ENCODE assay signal across 10 mouse cellular contexts in genomic region chr5:92127141-92127625, GRCm38 (mm10). TPM values are rescaled to one million over a fixed set of nuclear protein-coding genes. Genes with fewer than 3 reads are reported as not detected.
A peak's percentile ranks its signal among the peaks of the same experiment; 100 is the strongest.
DNase-seq lines count a peak whose midpoint lies in the region; ATAC-seq and TF ChIP-seq lines count a peak whose summit lies in the region.
"Had no signal": no experiment of that assay in that cellular context is flagged by ENCODE, and none has a peak within 500 bp of the region (broad histone marks: within the 10 kb centered on the region; RNA-seq: fewer than 3 reads in every experiment).

No protein-coding gene starts in this region.

- H3K36me3 ChIP-seq in lung, embryonic 14.5 days (ENCODE audit: insufficient read depth), result no peaks in the 10 kb centered on the region

- WGBS in lung, embryonic 14.5 days, result 49% methylated on average over 9 of the region's 9 CpGs

- no peaks in the 10 kb centered on the region for H3K4me1 ChIP-seq in lung, embryonic 14.5 days (ENCODE audit: insufficient read depth)

- DNase-seq in lung, embryonic 14.5 days, result peak; percentile 18
- DNase-seq in lung, postnatal 14 days, result no peak
- DNase-seq in adipocyte (ENCODE audit: low spot score), result peak; percentile 75
- peak; percentile 58 to 62 for DNase-seq in spleen, postnatal 10 days (ENCODE audit: low spot score in 2 of 2)
- DNase-seq in right cerebral cortex, postnatal 4 days, result no peak
- no peak for DNase-seq in right cerebral cortex, adult 18-20 months
- no peak for DNase-seq in urinary bladder, adult 2 months (ENCODE audit: low spot score)
- DNase-seq: cerebellum, postnatal 10 days had no signal

- ATAC-seq in lung, embryonic 14.5 days (ENCODE audit: insufficient read depth), result 0 out of 2 replicates have a peak, but pooled peaks have one; percentile 23
- ATAC-seq in hematopoietic stem cell, adult 5-6 weeks (replicated peaks in 1 of 2; ENCODE audit: insufficient read depth in 1 of 2, low FRiP score in 2 of 2, low TSS enrichment in 1 of 2, low read depth in 1 of 2, poor library complexity in 2 of 2, severe bottlenecking in 2 of 2), result peak; percentile 65 to 81

- no peaks in the 10 kb centered on the region for H3K27me3 ChIP-seq in lung, embryonic 14.5 days (ENCODE audit: insufficient read depth, low read length)
- H3K27me3 ChIP-seq: limb, embryonic 12.5 days had no signal

- no peaks in the 10 kb centered on the region for H3K9me3 ChIP-seq in lung, embryonic 14.5 days (ENCODE audit: low read depth, low read length)
- H3K9me3 ChIP-seq: limb, embryonic 12.5 days had no signal

- H3K4me2 ChIP-seq in lung, embryonic 14.5 days, result 0 out of 2 replicates have a peak overlapping the region, but pooled peaks have one; percentile 10
- H3K4me2 ChIP-seq: limb, embryonic 12.5 days had no signal

- no peak for TF ChIP-seq CTCF in lung, embryonic 14.5 days (IDR thresholded peaks at IDR 0.05; ENCODE audit: low read depth)

- peak overlapping the region; percentile 48 for H3K27ac ChIP-seq in lung, embryonic 14.5 days (ENCODE audit: low read depth)
- H3K27ac ChIP-seq: limb, embryonic 12.5 days had no signal

- H3K9ac ChIP-seq in lung, embryonic 14.5 days, result no peak overlapping the region
- H3K9ac ChIP-seq: limb, embryonic 12.5 days had no signal

- no peak overlapping the region for H3K4me3 ChIP-seq in lung, embryonic 14.5 days (ENCODE audit: low read depth, low read length)
- H3K4me3 ChIP-seq: limb, embryonic 12.5 days had no signal

RNA-seq across cellular contexts. Expression of gene Uso1, which starts 10.6 kb away (rescaled TPM):
- polyA plus RNA-seq in lung, embryonic 14.5 days (2014; fragmentation: Nextera tagmentation; extraction: Ambion mirVana), result 27.8 and 28.1 TPM in 2 replicates
- total RNA-seq in hematopoietic stem cell, adult 5-6 weeks (2017), result 9.9 and 21.3 TPM in 2 replicates
- 49.4 and 53.4 TPM in 2 replicates for polyA plus RNA-seq in urinary bladder, adult 2 months (2012; rRNA removed)

RNA-seq across cellular contexts. Expression of gene G3bp2, which starts 43.7 kb away (rescaled TPM):
- 165 and 166 TPM in 2 replicates for polyA plus RNA-seq in lung, embryonic 14.5 days (2014; fragmentation: Nextera tagmentation; extraction: Ambion mirVana)
- total RNA-seq in hematopoietic stem cell, adult 5-6 weeks (2017), result 131 and 135 TPM in 2 replicates
- polyA plus RNA-seq in urinary bladder, adult 2 months (2012; rRNA removed), result 68.4 and 76.6 TPM in 2 replicates

Comparison
In these comparisons a context has a peak if more than half of its experiments do, and no peak if none do; other contexts are left out.
1. DNase-seq: peak in lung, embryonic 14.5 days (single experiment), adipocyte (single experiment) and spleen, postnatal 10 days (2 of 2); none in lung, postnatal 14 days (single experiment), right cerebral cortex, postnatal 4 days (single experiment), right cerebral cortex, adult 18-20 months (single experiment) and urinary bladder, adult 2 months (single experiment).